Mouse (Mus musculus): ENCODE data around the gene Cradd.

Gene Cradd

GRCm38 (mm10) chr10:95334826-95335225 is 10.9 kb upstream of the Cradd start:
- no peak for DNase-seq (ENCODE audit: low spot score in 2 of 2)

- DNase-seq (ENCODE audit: low spot score in 2 of 2): no peak
Measured at GRCm38 (mm10) chr10:95332596-95332995, 8.7 kb upstream of the Cradd start.

- DNase-seq (ENCODE audit: low spot score in 2 of 2): no peak
Measured at GRCm38 (mm10) chr10:95330375-95331363, 6.7 kb upstream of the Cradd start.

- no peak for DNase-seq (ENCODE audit: low spot score in 2 of 2)
Measured at GRCm38 (mm10) chr10:95329884-95330283, 6.0 kb upstream of the Cradd start.

GRCm38 (mm10) chr10:95324278-95324631 is 322 bp upstream of the Cradd start:
- no peak for DNase-seq (ENCODE audit: low spot score in 2 of 2)

GRCm38 (mm10) chr10:95322076-95323070 is 1.6 kb downstream of the Cradd start:
- no peak for DNase-seq (ENCODE audit: low spot score in 2 of 2)

- DNase-seq (ENCODE audit: low spot score in 2 of 2): no peak
Measured at GRCm38 (mm10) chr10:95319001-95319400, 4.9 kb downstream of the Cradd start.

- DNase-seq (ENCODE audit: low spot score in 2 of 2): no peak
Measured at GRCm38 (mm10) chr10:95318392-95318708, 5.6 kb downstream of the Cradd start.

GRCm38 (mm10) chr10:95317581-95318391 is 6.1 kb downstream of the Cradd start:
- DNase-seq (ENCODE audit: low spot score in 2 of 2): no peak

- no peak for DNase-seq (ENCODE audit: low spot score in 2 of 2)
Measured at GRCm38 (mm10) chr10:95317091-95317490, 6.8 kb downstream of the Cradd start.

GRCm38 (mm10) chr10:95316675-95317074 is 7.3 kb downstream of the Cradd start:
- DNase-seq (ENCODE audit: low spot score in 2 of 2): no peak

- DNase-seq (ENCODE audit: low spot score in 2 of 2): no peak
Measured at GRCm38 (mm10) chr10:95315801-95316474, 8.0 kb downstream of the Cradd start.

- DNase-seq (ENCODE audit: low spot score in 2 of 2): no peak
Measured at GRCm38 (mm10) chr10:95315321-95315720, 8.6 kb downstream of the Cradd start.

- DNase-seq (ENCODE audit: low spot score in 2 of 2): peak in 1 of 2 experiments; percentile 12
Measured at GRCm38 (mm10) chr10:95314019-95314418, 9.9 kb downstream of the Cradd start.

- peak in 1 of 2 experiments; percentile 21 for DNase-seq (ENCODE audit: low spot score in 2 of 2)
Measured at GRCm38 (mm10) chr10:95313524-95313923, 10.4 kb downstream of the Cradd start.

- DNase-seq (ENCODE audit: low spot score in 2 of 2): no peak
Measured at GRCm38 (mm10) chr10:95310688-95311441, 13.1 kb downstream of the Cradd start.

GRCm38 (mm10) chr10:95309412-95310322 is 14.3 kb downstream of the Cradd start:
- no peak for DNase-seq (ENCODE audit: low spot score in 2 of 2)

GRCm38 (mm10) chr10:95308991-95309390 is 14.9 kb downstream of the Cradd start:
- no peak for DNase-seq (ENCODE audit: low spot score in 2 of 2)

GRCm38 (mm10) chr10:95307916-95308315 is 16.0 kb downstream of the Cradd start:
- no peak for DNase-seq (ENCODE audit: low spot score in 2 of 2)

Measured in thymus, postnatal 10 days (tissue).